Mouse (Mus musculus): ENCODE results near the gene Ampd1.

The Ampd1 gene

DNA sequence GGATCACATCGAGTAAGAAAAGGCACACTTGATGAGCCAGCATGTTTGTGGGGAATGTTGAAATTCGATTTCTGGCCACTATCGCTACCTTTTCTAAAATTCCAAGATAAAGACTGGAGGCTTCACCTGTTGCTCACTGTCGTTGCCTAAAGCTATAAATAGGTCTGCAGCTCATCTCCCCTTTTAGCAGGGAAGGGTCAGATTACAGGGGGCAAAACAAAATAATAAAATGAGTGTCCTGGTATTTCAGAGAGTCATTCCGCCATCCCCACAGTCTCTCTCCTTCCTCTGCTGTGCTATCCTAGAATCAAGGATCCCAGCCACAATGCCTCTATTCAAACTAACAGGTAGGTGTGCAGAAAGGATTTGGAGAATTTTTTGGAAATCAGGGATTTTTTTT, at the start of gene Ampd1:
Ampd1 (plus strand) TSS at position 244 of the 400 bp plus-strand sequence.
- in situ Hi-C loops (cut with MboI, MseI): no loop called here

DNA sequence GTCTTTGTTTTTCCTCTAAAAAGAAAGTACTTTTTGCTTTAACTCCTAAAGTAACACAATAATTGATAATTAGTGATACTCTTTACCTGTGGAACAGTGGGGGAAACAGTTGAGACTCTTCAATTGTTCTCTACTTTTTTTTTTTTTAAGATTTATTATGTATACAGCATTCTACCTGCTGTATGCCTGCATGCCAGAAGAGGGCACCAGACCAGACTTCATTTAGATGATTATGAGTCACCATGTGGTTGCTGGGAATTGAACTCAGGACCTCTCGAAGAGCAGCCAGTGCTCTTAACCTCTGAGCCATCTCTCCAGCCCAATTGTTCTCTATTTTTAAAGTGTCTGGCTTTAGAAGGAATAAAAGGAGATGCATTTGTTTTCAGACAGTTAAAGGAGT, 47.6 kb upstream of the Ampd1 start:
- in situ Hi-C loops (cut with MboI, MseI): loop anchor here (5.0 kb wide), 1 partner anchor 289 kb away; no protein-coding TSS in a partner anchor

DNA sequence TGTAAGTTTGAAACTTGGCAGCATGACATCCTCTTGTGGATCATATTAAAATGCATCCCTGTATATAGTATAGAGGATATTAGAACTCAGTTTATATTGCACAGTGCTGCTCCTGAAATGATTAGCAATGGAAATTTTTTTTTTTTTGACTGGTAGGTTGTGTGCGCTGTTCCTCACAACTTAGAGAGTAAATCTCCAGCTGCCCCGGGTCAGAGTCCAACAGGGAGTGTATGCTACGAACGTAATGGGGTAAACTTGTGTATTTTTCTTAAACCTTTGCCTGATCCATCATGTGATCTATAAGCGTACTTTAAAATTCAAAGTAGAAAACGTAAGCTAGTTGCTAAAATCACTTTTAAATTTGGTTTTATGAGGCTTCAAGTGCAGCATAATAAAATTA, 33.5 kb upstream of the Ampd1 start:
- in situ Hi-C loops (cut with MboI, MseI): no loop called here

DNA sequence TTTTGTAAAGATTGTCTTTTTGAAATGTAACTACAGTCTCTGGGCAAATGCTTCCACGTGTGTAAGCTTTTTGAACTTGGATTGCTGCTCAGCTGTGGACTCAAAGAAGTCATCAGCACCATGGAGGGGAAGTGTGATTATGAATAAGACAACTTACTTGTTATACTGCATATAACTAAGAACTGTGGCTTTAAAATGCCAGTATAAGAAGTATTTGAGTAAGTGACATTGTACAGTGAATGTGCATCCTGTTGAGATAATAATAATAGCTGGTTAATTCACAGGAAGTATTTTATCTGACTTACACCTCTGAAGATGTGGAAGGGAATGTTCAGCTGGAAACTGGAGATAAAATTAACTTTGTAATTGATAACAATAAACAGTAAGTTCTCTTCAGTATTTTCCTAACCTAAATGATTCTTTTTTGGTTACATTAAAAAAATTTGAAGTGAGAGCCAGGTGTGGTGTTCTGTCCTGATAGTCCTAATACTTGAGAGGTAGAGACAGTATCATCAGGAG, 32.9 kb upstream of the Ampd1 start:
- in situ Hi-C loops (cut with MboI, MseI): no loop called here

DNA sequence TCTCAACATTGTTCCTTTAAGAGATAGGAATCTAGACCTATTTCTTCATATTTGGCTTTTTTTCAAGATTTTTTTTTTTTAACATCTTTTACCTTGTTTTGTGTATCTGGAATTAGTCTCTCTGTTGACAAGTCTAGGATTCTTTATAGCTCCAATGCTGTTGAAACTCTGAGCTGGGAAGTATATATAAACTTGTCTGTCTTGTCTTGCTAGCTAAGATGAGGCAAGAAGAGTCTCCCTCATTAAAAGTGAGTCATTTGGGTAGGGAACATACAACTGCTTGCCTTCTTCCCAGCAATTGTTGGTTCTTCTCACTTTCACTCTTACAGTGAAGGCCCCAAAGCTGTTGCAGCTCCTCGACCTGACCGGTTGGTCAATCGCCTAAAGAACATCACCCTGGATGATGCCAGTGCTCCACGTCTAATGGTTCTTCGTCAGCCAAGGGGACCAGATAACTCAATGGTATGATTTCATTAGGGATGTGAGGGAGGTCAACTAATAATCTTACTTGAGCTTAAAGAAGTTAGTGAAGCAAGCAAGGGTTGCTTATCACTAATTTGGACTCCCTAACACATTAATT, 17.7 kb upstream of the Ampd1 start:
- in situ Hi-C loops (cut with MboI, MseI): no loop called here

DNA sequence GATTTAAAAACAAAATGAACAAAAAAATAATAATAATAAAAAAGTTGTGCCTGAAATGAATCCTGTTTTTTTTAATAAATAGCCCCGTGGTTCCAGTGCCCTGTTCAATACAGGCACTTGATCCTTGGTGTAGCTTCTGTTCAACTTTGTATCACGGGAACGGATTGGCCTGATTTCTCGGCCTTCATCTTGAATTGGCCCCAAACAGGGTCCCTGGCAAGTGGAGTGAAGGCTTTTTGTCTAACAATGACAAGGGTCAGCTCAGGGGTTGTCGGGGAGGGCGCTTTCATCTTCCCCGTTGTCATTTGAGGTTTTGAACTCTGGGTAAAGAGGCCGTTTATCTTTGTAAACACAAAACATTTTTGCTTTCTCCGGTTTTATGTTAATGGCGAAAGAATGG, 16.1 kb upstream of the Ampd1 start:
- in situ Hi-C loops (cut with MboI, MseI): no loop called here

DNA sequence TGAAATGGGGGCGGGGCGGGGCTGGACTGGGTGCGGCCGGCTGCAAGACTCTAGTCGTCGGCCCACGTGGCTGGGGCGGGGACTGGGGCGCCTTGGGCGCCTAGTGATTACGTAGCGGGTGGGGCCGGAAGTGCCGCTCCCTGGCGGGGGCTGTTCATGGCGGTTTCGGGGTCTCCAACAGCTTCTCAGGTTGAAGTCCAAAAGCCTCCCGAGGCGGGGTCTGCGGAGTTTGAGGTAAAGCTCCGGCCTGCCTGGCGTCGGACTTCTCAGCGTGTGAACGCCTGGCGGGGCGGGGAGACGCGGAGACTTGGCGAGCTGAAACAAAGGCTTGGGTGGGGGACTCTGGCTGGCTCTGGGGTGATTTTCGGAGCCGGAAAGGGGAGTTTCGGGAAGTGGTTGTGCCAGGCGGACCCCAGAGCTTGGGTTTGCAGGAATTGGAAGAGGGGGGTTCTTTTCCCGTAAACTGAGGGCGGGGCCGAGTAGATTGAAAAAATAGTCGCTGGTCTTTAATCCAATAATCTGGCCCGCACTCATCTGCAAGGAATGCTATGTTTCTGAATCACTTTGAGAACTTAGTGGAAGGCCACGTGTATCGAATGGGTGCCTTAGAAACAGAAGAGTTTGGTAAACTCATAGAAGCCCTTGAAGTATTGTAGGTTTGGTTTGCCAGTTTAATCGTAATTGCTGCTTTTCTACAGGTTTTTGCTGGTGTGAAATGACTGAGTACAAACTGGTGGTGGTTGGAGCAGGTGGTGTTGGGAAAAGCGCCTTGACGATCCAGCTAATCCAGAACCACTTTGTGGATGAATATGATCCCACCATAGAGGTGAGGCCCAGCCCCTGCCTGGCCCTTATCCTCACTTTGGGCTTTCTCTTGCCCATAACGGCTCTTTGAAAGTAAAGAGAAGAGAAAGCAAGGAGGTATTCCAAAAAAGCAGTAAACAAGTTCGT, 15.3 kb upstream of the Ampd1 start, which contains the start of gene Nras:
Nras (plus strand) TSS at position 79 of the 951 bp plus-strand sequence.
- in situ Hi-C loops (cut with MboI, MseI): no loop called here

DNA sequence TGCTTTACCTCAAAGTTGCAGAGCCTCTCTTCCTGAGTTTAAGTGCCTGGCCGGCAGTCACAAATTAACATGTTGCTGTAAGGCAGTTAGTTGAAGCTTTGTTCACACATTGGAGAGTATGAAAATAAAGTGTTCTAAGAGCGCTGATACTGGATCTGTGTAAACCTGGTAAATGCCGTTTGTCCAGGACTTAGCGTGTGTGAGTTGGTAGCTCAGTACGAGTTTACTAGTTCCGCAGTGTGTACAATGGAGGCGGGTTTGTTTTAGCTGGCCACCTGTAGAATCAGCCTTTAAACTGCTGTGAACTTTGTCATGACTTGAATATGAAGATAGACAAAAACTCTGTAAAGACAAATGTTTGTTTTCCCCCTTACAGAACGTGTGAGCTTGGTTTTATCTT, 6.9 kb upstream of the Ampd1 start:
- in situ Hi-C loops (cut with MboI, MseI): no loop called here

DNA sequence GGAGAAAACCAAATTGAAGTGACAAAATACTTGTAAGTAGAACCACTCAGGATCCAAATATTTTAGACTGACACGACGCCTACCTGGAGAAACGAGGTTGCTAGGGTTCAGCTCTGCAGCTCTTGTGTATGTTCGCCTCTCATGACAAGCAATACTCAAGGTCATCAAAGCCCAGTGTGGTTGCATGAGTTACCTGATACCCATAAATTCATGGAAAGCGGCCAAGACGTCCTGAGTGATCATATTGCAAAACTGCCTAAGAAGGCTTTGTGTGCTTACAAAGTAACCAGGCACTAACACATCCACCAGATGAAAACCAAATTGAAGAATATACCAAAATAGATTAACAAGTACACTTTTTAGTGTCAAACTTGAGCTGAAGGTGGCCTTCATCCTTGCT, 4.8 kb upstream of the Ampd1 start:
- in situ Hi-C loops (cut with MboI, MseI): no loop called here

DNA sequence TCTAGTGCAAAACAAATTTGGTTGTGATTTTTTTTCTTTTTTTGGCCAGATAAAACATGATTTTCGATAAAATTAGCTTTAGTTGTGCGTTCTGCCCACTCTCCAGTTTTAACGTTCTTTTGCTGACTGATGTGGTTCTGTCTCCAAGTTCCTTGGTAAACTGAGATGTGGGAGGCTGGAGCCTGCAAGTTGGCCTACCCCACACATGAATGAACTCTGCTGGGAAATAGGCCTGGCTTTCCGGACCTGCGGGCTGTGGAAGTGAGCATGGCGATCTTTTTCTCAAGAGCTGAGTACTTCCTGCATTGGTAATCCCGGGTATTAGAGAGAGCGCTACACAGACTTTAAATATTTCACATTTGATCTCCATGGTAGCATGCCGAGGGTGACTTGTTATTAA, 2.1 kb downstream of the Ampd1 start:
- in situ Hi-C loops (cut with MboI, MseI): no loop called here

DNA sequence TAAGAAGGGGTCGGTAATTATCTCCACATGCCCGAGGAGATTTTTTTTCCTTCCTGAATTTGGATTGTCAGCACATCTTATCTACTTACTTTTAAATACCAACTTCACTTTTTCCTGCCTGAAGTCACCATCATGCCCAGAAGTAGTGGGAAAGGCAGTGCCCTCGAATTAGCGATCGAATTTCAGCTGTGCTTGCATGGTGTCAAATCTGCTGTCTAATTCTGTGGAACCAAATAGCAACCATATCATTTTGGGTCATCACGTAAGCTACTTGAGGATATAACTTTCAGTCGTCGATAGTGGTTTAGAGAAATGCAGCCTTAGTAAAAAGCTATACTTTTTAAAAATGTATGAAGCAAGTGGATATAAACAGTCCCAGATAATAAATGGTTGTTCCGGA, 2.7 kb downstream of the Ampd1 start:
- in situ Hi-C loops (cut with MboI, MseI): no loop called here

DNA sequence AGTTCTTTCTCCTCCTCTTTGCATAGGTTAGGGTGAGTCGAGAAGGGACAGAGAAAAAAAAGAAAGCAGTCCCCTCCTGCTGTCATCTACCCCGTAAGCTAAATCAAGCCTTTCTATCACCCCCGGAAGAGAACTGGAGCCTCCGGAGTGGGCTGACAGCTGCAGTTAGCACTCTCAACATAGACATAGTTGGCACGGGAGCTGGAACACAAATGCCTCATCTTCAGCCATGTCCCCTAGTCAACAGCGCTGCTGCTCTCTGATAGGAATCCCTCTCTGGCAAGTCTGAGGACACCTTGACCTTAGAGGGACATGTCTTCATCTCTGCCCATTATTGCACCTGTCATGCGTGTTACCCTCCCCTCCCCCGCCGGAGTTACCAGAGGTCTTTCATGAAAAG, 5.5 kb downstream of the Ampd1 start:
- in situ Hi-C loops (cut with MboI, MseI): no loop called here

DNA sequence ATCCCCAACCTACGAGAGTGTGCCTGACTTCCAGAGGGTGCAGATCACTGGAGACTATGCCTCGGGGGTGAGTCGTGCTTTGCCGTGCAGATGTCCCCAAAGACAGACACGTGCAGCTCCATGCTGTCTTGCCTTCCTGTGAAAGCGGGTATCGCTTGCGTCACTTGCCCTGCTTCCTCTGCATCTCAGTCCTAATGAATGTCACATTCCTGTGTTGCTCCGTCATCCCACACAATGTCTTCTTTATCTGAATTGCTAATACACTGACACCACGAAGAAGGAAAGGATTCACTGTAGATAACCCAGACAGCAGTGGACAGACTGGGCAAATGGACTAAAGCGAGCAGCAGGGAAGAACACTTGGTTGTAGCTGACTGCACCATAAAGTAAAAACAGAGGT, 7.2 kb downstream of the Ampd1 start:
- in situ Hi-C loops (cut with MboI, MseI): no loop called here

DNA sequence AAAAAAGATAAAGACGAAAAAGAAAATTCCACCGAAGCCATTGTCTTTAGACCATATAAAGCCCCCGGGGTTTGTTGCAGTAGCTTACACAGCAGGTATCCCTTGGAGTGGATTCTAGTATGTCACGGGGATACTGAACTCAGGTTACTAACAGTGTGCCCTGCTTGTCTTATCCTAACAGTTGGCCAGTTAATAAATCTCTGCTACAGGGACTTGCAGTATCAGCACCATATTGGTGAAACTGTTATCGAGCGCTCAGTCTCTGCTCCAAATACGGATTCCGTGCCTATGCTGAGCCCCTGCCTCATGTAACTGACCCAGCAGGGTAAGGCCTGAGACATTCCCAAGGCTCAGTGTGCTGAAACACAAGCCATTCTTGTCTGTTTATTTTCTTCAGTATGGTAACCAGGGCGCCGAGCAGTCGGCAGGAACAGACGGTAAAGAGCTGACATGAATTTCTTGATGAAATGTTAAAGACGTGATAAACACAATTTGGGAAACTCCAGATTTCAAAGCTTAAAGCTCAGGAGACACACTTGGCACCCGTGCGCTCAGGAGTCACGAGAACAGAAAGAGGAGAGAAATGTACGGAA, 8.1 kb downstream of the Ampd1 start:
- in situ Hi-C loops (cut with MboI, MseI): no loop called here

DNA sequence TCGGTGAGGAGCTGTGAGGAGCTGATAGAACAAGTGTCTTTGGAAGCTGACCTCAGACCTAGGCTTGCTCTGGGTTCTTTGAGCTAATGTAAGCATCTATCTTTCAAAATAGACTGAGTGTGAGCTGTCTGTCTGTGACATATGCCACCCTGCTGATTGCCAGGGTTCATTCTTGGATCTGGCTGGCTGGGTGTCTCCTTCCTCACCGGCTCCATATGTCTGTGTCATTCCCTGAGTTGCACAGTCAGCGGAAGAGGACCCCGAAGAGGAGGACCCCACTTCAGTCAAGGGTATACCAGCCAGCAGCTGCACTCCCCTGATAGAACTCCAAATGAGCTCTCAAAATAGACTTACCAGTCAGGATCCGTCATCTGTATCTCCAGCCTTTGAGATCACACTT, 8.9 kb downstream of the Ampd1 start:
- in situ Hi-C loops (cut with MboI, MseI): no loop called here

DNA sequence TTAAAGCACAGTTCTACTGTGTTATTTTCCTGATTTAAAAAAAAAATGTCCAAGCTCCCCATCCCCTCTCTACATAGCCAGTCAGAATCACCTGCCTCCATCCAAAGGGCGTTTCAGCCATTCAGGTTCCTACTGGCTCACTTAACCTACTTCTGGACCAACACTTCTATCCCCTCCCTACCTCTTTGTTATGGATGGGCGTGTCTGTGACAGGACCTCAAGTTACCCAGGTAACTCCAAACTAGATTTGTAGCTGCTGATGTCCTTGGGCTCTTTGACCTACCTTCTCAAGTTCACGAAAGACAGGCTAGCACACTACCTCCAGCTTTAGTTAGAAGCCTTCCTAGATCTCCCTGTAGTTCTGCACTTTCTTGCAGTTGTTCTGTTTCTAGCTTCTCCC, 12.2 kb downstream of the Ampd1 start:
- in situ Hi-C loops (cut with MboI, MseI): no loop called here

DNA sequence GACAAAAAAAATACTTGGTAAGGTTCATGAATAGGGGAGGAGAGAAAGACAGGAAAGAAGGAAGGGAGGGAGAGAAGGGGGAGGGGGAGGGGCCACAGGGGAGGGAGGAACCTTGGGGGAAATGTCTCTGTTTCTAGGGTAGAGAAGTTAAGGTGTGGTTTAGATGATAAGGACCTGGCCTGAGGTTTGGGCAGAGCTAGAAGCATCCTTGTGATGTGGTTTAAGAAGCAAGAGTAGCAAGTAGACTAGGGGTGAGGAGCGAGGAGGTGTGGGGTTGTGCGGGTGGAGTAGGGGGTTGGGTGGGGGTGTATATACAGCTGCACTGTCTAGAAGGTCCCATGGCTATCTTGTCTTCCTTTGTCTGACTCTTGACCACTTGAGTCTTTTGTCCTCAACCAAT, 17.9 kb downstream of the Ampd1 start:
- in situ Hi-C loops (cut with MboI, MseI): no loop called here

DNA sequence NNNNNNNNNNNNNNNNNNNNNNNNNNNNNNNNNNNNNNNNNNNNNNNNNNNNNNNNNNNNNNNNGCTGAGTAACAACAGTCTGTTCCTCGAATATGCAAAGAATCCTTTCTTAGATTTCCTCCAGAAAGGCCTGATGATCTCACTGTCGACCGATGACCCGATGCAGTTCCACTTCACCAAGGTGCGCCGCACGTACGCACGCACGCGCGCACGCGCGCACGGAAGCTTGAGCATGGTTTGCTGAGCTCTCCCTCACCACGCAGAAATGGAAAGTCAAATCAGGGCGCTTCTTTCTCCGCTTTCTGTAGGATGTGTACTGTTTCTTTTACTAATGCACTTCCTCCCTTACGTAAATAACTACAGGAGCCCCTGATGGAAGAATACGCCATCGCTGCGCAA, 24.8 kb downstream of the Ampd1 start:
- in situ Hi-C loops (cut with MboI, MseI): loop anchor here (5.0 kb wide), 1 partner anchor 69 kb away; no protein-coding TSS in a partner anchor

DNA sequence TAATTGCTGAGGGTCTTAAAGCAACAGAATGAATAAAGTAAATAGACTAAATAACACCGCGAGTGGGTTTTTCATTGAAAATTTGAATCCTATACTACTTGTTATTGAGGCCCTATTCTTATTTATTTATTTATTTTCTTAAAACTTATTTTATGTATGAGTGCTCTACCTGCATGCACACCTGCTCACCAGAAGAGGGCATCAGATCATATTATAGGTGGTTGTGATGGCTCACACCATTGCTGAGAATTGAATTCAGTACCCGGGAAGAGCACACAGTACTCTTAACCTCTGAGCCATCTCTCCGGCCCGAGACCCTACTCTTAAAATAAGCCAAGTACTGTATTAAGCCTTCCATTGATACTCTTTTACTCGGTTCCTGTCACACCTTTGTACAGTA, 25.9 kb downstream of the Ampd1 start:
- in situ Hi-C loops (cut with MboI, MseI): loop anchor here (5.0 kb wide), 1 partner anchor 68 kb away; no protein-coding TSS in a partner anchor

DNA sequence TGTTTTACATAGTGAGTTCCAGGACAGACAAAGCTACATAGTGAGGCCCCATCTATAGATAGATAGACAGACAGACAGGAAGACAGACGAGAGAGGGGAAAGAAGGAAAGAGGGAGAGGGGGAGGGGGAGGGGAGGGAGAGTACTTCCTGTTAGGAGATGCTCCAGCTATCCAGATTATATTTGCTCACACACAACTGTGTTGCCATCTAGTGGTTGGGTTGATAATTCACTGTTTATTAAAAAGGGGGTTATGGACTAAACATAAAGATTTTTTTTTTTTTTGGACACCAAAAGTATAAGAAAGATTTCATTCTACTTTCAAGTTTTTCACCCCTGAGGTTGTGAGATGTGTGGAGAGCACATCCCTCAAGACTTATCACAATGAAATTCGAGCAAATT, 26.9 kb downstream of the Ampd1 start:
- in situ Hi-C loops (cut with MboI, MseI): no loop called here

DNA sequence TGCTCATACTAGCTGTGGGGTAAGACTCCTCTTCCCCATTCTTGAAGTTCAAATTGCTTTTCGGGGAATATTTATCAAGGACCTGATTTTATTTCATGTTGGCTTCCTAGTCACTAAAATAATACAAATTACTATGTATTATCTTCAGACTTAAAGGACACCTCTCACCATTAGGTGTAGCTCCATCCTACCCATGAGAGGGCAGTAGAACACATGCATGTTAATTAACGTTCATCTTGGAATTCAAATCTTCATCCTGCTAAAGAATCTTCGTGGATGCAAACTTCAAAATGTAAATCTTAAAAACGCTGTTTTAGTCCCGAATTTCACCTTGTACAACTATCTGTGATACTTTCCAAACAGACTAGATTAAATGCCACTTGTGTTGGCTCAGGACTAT, 27.4 kb downstream of the Ampd1 start:
- in situ Hi-C loops (cut with MboI, MseI): no loop called here

DNA sequence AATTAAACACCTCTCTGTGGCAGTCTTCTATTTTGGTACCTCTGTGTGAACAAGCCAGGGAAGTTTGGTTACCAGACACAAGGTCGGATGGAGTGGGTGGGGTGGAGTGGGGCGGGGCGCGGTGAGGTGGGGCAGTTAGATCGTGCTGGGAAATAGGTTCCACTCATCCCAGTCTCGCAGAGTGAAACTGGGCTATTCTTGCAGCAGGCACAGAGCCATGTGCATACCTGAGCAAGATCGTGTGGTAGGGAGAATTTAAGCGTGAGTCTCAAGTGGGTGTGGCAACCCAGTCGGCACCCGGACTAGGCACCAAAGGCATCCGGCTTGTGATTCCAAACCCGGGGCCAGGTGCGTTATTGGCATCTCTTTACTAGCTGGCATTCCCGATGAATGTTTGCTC, 28.1 kb downstream of the Ampd1 start:
- in situ Hi-C loops (cut with MboI, MseI): no loop called here
